Mouse (Mus musculus) layer of hippocampus, adult 18-20 months (tissue): Measurements from ENCODE around the gene Sptb. TPM values are rescaled to one million over a fixed set of nuclear protein-coding genes. Genes with fewer than 3 reads are reported as not detected.
A peak's percentile ranks its signal among the peaks of the same experiment; 100 is the strongest.

Experiments used
- DNase-seq, 2 experiments: peaks; one replicate each; pipeline ENCODE4 v3.0.0; 2022; ENCODE audit warnings: low spot score in 2 of 2
- long read RNA-seq: library from polyadenylated mRNA; stranded (forward); transcript quantifications from one replicate; pipeline ENCODE4 v2.0.0, GENCODE M21; 2021
- total RNA-seq, 2 experiments: library from RNA; stranded (reverse); gene quantifications; 2 replicates each; pipeline ENCODE4 v1.2.3; 2021

Gene Sptb
- total RNA-seq: 100 to 1,000 TPM; 138 to 141 TPM
- long read RNA-seq, full-length matches to known transcripts: 34 of 136 reads
- long read RNA-seq, partial matches to known transcripts: 70 of 136 reads
- long read RNA-seq, other reads (novel, unspliced or antisense): 32 of 136 reads

GRCm38 (mm10) chr12:76710351-76711100 lies at the start of gene Sptb:
Gene Sptb (minus strand): TSS chr12:76710547.
- peak; percentile 32 to 64 for DNase-seq

GRCm38 (mm10) chr12:76752652-76753318 lies 42.4 kb upstream of the Sptb start:
- DNase-seq: peak in 1 of 2 experiments; percentile 83

- peak in 1 of 2 experiments; percentile 1 for DNase-seq
Measured at GRCm38 (mm10) chr12:76750866-76751459, 40.6 kb upstream of the Sptb start.

- peak in 1 of 2 experiments; percentile 0 for DNase-seq
Measured at GRCm38 (mm10) chr12:76727955-76728354, 17.6 kb upstream of the Sptb start.

- DNase-seq: peak in 1 of 2 experiments; percentile 1
Measured at GRCm38 (mm10) chr12:76722026-76722425, 11.7 kb upstream of the Sptb start.

- peak in 1 of 2 experiments; percentile 15 for DNase-seq
Measured at GRCm38 (mm10) chr12:76720572-76720971, 10.2 kb upstream of the Sptb start.

- DNase-seq: no peak
Measured at GRCm38 (mm10) chr12:76718384-76718783, 8.0 kb upstream of the Sptb start.

- DNase-seq: peak; percentile 83 to 86
Measured at GRCm38 (mm10) chr12:76709795-76710350, 474 bp downstream of the Sptb start.

- DNase-seq: no peak
Measured at GRCm38 (mm10) chr12:76708956-76709794, 1.2 kb downstream of the Sptb start.

GRCm38 (mm10) chr12:76708181-76708580 lies 2.2 kb downstream of the Sptb start:
- DNase-seq: no peak

GRCm38 (mm10) chr12:76696380-76696935 lies 13.9 kb downstream of the Sptb start:
- peak in 1 of 2 experiments; percentile 53 for DNase-seq

- DNase-seq: no peak
Measured at GRCm38 (mm10) chr12:76695773-76696172, 14.6 kb downstream of the Sptb start.

GRCm38 (mm10) chr12:76694801-76695505 lies 15.4 kb downstream of the Sptb start:
- peak in 1 of 2 experiments; percentile 63 for DNase-seq

- DNase-seq: no peak
Measured at GRCm38 (mm10) chr12:76687498-76688200, 22.7 kb downstream of the Sptb start.

GRCm38 (mm10) chr12:76685647-76686046 lies 24.7 kb downstream of the Sptb start:
- DNase-seq: no peak

GRCm38 (mm10) chr12:76684493-76684892 lies 25.9 kb downstream of the Sptb start:
- no peak for DNase-seq

- no peak for DNase-seq
Measured at GRCm38 (mm10) chr12:76681937-76682336, 28.4 kb downstream of the Sptb start.

- no peak for DNase-seq
Measured at GRCm38 (mm10) chr12:76677068-76677467, 33.3 kb downstream of the Sptb start.

- no peak for DNase-seq
Measured at GRCm38 (mm10) chr12:76676477-76676876, 33.9 kb downstream of the Sptb start.
